Mouse (Mus musculus): Measurements from ENCODE around the gene Fev. TPM values are rescaled to one million over a fixed set of nuclear protein-coding genes. Genes with fewer than 3 reads are reported as not detected.
A peak's percentile ranks its signal among the peaks of the same experiment; 100 is the strongest.

Fev gene
- polyA plus RNA-seq (2016; fragmentation: Nextera tagmentation; extraction: Ambion mirVana), result 0.29 and 0.36 TPM in 2 replicates

DNA sequence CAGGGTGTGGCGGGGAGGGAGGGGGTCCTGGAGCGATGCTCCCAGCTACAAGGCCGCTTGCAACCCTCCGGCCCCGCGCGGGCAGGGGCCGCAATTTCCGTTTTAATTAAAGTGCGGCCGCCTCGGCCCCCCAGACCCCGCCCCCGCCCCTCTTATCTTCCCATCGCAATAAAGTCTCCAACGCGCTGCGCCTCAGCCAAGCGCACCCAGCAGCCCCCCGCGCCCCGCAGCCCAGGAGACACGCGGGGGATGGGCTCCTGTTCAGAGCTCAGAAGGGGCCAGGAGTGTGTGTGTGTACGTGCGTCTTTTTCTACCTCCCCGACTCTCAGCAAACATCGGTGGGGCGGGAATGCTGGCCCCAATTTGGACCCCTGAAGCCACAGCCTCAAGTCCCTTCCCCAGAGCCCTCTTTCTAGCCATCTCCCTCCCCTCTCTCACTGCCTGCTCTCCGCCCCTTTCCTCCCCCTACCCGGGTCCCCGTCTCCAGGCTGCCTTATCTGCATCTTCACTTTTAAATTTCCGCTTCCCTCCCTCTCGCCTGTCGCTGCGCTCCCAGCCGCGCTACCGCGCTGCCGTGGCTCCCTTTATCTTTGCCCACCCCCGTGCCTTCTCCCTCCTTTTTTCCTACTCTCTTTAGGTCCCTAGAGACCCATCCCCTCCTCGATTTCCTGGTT is at the start of gene Fev:
Gene Fev (minus strand): TSS at position 51 of the 674 bp plus-strand sequence.
- Histone ChIP-seq H3K4me1 (peaks cover 16% of the 10 kb centered on the region; the same call in 1 of the 2 replicates), H3K36me3 (no peaks in the 10 kb centered on the region), H3K4me2 (peak within 1 kb of the TSS; percentile 44), H3K4me3 (peak within 1 kb of the TSS; percentile 27), H3K27ac (no peak within 1 kb of the TSS), H3K27me3 (replicated peaks) (peaks cover 95% of the 10 kb centered on the region), H3K9me3 (replicated peaks) (no peaks in the 10 kb centered on the region), H3K9ac (no peak within 1 kb of the TSS)
- WGBS (ENCODE audit: insufficient replicate concordance), result under 1% methylated on average over 43 of the region's 43 CpGs
- ATAC-seq, result no peak

DNA sequence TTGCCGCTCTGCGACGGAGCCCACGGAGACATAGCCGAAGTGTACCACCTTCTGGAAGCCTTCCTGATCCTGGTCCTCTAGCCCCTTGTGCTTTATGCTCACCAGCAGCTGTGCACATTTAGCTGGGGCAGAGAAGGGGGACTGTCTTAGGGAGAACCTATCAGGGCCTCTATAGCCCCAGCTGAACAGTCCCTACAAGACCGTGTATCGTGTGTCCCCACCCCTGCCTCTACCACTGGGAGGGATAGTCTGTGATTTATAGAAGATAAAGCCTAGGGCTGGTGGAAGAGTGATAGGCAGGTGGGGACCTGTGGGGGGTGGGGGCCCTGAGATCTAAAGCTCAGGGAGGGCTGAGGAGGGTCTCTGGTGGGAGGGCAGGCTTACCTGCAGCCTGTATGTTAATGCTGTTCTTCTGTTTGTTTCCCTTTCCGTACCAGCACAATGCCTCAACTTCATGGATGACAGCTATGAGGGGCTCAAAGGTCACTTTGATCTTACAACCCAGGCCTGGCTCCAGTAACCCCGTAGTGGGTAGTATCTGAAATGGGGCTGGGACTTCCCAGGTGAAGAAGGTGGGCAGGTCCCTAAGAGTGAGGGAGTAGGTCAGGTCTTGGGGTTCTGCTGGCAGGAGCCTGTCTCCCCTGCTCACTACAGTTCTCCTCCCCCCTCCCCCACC is 42.5 kb upstream of the Fev start:
- no peak for ATAC-seq
- 71% methylated on average over 9 of the region's 9 CpGs for WGBS (ENCODE audit: insufficient replicate concordance)
- Histone ChIP-seq H3K4me2 (no peak overlapping the region), H3K9ac (no peak overlapping the region), H3K27me3 (replicated peaks) (peaks cover 50% of the 10 kb centered on the region), H3K4me1 (no peaks in the 10 kb centered on the region), H3K27ac (no peak overlapping the region), H3K9me3 (replicated peaks) (no peaks in the 10 kb centered on the region), H3K36me3 (no peaks in the 10 kb centered on the region), H3K4me3 (no peak overlapping the region)

DNA sequence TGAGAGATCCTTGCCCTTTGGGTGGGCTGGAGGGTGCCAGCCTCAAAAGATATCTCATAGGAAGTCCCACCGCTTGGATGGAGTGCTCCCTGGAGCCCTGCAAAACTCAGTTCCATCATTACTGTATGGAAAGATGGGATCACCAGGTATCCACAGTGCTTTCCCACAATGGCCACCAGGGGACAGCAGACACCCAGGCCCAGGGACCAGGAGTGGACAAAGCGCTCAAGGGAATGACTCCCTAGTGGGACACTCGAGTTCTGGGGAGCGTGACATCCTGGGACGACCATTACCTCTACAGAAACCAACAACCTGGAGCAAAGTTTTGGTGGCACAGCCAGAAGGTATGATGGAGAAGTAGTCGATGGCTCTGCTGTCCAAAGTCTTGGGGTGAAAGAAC is 41.5 kb upstream of the Fev start:
- Histone ChIP-seq H3K9me3 (replicated peaks) (no peaks in the 10 kb centered on the region), H3K4me1 (no peaks in the 10 kb centered on the region), H3K27ac (no peak overlapping the region), H3K9ac (no peak overlapping the region), H3K4me2 (no peak overlapping the region), H3K4me3 (no peak overlapping the region), H3K27me3 (replicated peaks) (peaks cover 47% of the 10 kb centered on the region), H3K36me3 (no peaks in the 10 kb centered on the region)
- no peak for ATAC-seq
- 34% methylated on average over 6 of the region's 6 CpGs for WGBS (ENCODE audit: insufficient replicate concordance)

DNA sequence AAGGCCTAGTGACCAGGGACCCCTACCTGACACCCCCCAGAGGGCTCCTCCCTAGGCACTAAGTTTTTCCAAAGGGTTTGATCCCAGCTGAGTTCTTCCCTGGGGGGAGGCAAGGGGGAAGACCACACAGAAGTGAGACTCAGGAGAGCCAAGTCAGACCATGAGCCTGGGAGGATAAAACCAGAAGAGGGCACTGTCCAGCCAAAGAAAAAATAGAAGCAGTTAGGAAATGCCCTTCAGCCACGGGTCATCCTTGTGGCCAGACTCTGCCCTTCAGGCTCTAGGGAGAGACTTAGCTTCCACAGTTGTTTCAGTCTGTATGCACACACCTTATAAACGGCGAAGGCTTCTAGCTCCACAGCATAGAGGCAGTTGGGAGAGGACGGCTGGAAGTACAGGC is 39.2 kb upstream of the Fev start:
- Histone ChIP-seq H3K36me3 (no peaks in the 10 kb centered on the region), H3K27me3 (replicated peaks) (peaks cover 40% of the 10 kb centered on the region), H3K4me2 (no peak overlapping the region), H3K4me1 (no peaks in the 10 kb centered on the region), H3K27ac (no peak overlapping the region), H3K9me3 (replicated peaks) (no peaks in the 10 kb centered on the region), H3K4me3 (no peak overlapping the region), H3K9ac (no peak overlapping the region)
- no peak for ATAC-seq
- 59% methylated on average over 4 of the region's 4 CpGs for WGBS (ENCODE audit: insufficient replicate concordance)

DNA sequence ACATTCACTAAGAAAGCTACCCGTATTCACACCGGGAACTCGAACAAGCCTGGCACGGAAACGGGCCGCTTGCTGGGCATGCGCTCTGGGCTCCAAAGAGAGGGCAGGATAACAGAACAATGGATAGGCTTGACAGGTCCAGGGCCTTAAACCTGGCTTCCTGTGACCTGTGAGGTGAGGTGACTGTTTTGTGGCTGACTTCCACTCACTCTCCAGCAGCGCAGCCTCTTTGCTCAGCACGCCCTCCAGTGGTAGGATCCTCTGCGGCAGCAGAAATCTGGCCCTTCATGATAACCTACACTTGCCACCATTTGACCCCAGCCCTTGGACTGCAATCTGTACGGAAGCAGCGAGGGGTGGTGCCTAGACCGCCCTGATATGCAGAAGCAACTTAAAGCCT is 30.5 kb upstream of the Fev start:
- Histone ChIP-seq H3K9ac (no peak overlapping the region), H3K4me3 (no peak overlapping the region), H3K27ac (no peak overlapping the region), H3K36me3 (no peaks in the 10 kb centered on the region), H3K9me3 (replicated peaks) (no peaks in the 10 kb centered on the region), H3K4me1 (no peaks in the 10 kb centered on the region), H3K27me3 (replicated peaks) (peaks cover 27% of the 10 kb centered on the region), H3K4me2 (no peak overlapping the region)
- ATAC-seq, result no peak
- WGBS (ENCODE audit: insufficient replicate concordance), result 31% methylated on average over 13 of the region's 13 CpGs

DNA sequence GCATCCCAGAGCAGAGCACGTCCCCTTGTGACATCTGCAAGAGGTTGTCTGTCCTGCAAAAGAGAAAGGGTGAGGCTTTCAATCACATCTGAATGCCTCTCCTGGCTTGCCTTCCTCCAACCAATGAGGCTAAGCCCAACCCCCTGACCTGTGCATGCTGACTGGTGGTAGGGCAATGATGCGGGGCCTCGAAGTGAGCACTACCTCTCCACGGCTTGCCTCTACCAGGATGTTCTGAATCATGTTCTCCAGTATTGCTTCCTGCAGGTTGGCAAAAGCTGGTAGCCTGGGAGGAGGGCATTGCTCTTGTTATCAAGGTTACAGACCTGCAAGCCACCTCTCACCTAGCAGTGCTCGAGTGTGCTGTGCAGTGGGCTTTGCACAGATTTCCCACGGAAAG is 17.0 kb upstream of the Fev start:
- Histone ChIP-seq H3K27me3 (replicated peaks) (peaks cover 92% of the 10 kb centered on the region), H3K9ac (no peak overlapping the region), H3K36me3 (no peaks in the 10 kb centered on the region), H3K4me1 (0 out of 2 replicates have a peak, but pooled peaks cover 11% of the 10 kb centered on the region), H3K27ac (no peak overlapping the region), H3K4me2 (no peak overlapping the region), H3K4me3 (no peak overlapping the region), H3K9me3 (replicated peaks) (no peaks in the 10 kb centered on the region)
- ATAC-seq, result no peak
- WGBS (ENCODE audit: insufficient replicate concordance), result 17% methylated on average over 6 of the region's 6 CpGs

DNA sequence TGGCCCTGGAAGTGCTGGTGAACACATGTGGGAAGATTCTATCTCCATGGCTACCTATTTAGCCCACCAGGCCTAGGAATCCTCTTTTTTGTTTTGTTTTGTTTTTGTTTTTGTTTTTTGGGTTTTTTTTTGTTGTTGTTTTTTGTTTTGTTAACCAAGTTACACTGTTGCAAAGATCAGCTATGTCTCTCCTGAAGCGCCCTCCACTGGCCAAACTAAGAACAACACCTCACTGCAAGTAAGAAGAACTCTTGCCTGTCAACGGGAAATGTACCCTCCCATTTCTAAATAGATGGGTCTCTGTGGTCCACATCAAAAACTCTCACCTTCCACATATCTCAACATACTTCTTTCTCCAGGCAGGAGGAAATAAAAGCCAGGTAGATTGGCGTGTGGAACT is 16.5 kb upstream of the Fev start:
- Histone ChIP-seq H3K4me3 (no peak overlapping the region), H3K4me2 (no peak overlapping the region), H3K27ac (no peak overlapping the region), H3K9ac (no peak overlapping the region), H3K36me3 (no peaks in the 10 kb centered on the region), H3K4me1 (0 out of 2 replicates have a peak, but pooled peaks cover 11% of the 10 kb centered on the region), H3K27me3 (replicated peaks) (peaks cover 95% of the 10 kb centered on the region), H3K9me3 (replicated peaks) (no peaks in the 10 kb centered on the region)
- 2% methylated on average over 3 of the region's 3 CpGs for WGBS (ENCODE audit: insufficient replicate concordance)
- ATAC-seq, result no peak

DNA sequence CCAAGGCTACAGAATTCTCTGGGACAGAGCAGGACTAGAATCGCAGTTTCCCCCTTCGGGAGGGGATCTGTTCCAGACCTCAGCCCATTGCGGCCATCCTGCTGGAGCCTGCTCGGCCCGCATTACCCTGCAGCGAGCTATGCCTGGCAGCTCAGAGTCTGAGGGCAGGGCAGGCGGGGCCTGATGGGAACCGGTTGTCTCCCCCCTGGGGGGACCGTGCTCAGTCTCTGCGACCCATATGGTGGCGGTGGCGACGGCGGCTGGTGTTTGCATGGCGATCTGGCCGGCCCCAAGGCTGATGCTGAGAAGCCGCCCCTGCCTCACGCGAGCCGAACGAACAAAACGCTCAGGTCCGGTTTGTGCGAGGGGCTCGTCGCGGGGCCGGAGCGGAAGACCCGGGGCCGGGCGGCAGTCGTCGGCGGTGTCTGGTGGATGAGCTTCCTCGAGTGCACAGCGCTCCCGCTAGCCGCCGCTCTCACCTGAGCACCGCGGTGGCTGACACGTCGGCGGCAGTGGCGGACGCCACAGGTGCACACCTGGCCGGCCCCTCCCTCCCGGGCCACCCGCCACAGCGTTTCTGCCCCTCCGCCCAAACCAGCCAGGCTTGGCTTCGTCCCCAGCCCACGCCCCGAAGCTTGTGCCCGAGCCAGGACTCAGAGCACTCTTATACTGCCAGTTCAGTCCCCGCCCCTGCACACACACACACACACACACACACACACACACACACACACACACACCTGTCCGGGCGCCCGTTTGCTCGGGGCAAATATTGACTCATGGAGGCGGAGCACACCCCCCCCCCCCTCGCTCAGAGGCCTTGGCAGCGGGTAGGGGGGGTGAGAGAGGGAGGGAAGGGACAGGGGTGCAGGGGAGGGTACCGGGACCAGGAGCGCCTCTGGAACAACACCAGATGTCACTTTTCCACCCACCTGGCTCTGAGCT is 15.4 kb upstream of the Fev start:
- peak; percentile 67 for ATAC-seq
- 2% methylated on average over 50 of the region's 66 CpGs for WGBS (ENCODE audit: insufficient replicate concordance)
- peaks cover 97% of the 10 kb centered on the region for H3K27me3 ChIP-seq (replicated peaks)
- peak overlapping the region; percentile 27 for H3K4me3 ChIP-seq
- 0 out of 2 replicates have a peak, but pooled peaks cover 11% of the 10 kb centered on the region for H3K4me1 ChIP-seq
- H3K4me2 ChIP-seq, result peak overlapping the region; percentile 54
- no peaks in the 10 kb centered on the region for H3K9me3 ChIP-seq (replicated peaks)
- H3K36me3 ChIP-seq, result no peaks in the 10 kb centered on the region
- no peak overlapping the region for H3K9ac ChIP-seq
- no peak overlapping the region for H3K27ac ChIP-seq

DNA sequence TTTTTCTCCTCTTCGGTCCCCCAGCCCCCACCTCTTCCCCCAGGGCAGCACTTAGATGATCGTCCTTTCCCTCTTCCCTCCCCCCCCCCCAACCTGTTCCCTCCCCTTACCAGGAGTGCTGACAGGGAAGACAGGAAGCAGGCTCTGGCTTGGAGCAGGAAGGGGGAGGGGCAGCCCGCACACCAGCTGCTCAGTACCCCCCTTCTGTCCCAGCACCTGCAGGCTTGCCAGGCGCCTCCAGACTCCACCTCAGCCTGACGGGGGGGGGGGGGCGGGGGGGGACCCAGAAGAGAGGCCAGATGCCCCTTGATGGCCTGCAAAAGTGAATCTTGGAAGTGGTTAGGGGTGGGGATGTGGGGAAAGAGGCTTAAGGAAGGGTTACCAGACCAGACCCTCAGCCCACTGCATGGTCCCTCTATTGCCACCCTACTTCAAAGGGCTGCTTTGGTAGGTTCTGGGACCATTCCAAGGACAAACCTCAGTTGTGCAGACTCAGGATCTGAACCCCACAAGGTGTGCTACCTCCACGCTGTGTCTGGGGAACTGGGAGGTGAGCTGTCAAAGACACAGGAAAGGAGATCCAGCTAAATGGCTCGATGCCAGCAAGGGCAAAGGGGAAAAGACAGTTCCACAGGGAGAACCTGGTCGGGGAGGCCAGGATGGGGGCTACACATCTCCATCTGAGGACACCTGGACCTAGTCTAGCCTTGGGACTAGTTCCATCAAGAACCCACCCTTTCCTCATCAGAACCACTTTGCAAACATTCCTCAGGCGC is 13.6 kb upstream of the Fev start:
- Histone ChIP-seq H3K4me3 (no peak overlapping the region), H3K9ac (no peak overlapping the region), H3K36me3 (no peaks in the 10 kb centered on the region), H3K9me3 (replicated peaks) (no peaks in the 10 kb centered on the region), H3K4me2 (no peak overlapping the region), H3K27ac (no peak overlapping the region), H3K27me3 (replicated peaks) (peaks cover 100% of the 10 kb centered on the region), H3K4me1 (0 out of 2 replicates have a peak, but pooled peaks cover 11% of the 10 kb centered on the region)
- 4% methylated on average over 6 of the region's 10 CpGs for WGBS (ENCODE audit: insufficient replicate concordance)
- no peak for ATAC-seq

DNA sequence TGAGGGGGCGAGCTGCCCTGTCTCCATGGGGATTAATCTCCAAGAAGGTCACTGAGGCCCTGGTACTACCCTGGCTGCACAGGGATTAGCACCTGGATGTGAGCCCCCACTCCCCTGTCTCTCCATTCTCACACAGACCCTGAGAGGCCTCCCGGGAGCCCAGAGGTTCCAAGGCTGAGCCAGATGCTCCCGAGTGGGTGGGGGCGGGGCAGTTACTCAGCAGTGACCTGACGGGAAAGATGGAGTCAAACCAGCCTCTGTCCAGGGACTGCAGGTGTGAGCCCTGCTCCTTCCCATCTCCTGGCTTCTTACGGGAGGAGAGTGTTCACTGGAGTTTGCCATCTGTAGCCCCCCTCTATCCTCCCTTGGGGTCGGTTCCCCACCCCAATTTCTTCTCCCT is 12.8 kb upstream of the Fev start:
- no peaks in the 10 kb centered on the region for H3K9me3 ChIP-seq (replicated peaks)
- peaks cover 100% of the 10 kb centered on the region for H3K27me3 ChIP-seq (replicated peaks)
- no peaks in the 10 kb centered on the region for H3K36me3 ChIP-seq
- H3K27ac ChIP-seq, result no peak overlapping the region
- H3K4me3 ChIP-seq, result no peak overlapping the region
- 7% methylated on average over 7 of the region's 7 CpGs for WGBS (ENCODE audit: insufficient replicate concordance)
- H3K4me2 ChIP-seq, result no peak overlapping the region
- H3K4me1 ChIP-seq, result 0 out of 2 replicates have a peak, but pooled peaks cover 11% of the 10 kb centered on the region
- no peak overlapping the region for H3K9ac ChIP-seq
- ATAC-seq, result no peak

DNA sequence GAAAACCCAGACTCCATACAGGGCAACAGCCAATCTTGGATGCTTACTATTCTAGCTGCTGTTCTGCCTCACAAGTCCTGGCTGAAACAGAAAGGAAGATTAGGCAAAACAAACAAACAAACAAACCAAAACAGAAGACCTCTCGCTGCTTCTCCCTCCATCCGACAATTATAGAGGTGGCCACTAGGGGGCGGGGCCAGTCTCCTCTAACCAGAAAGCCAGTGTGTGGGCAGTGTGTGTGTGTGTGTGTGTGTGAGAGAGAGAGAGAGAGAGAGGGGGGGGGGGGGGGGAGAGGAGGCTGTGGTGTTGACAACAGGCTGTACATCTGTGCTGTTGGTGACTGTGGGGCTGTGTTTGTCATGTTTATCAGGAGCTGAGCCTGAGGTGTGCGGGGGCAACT is 9.7 kb upstream of the Fev start:
- 0 out of 2 replicates have a peak, but pooled peaks cover 11% of the 10 kb centered on the region for H3K4me1 ChIP-seq
- no peak overlapping the region for H3K4me2 ChIP-seq
- no peak overlapping the region for H3K27ac ChIP-seq
- H3K27me3 ChIP-seq (replicated peaks), result peaks cover 100% of the 10 kb centered on the region
- no peaks in the 10 kb centered on the region for H3K36me3 ChIP-seq
- no peaks in the 10 kb centered on the region for H3K9me3 ChIP-seq (replicated peaks)
- H3K4me3 ChIP-seq, result no peak overlapping the region
- WGBS (ENCODE audit: insufficient replicate concordance), result 17% methylated on average over 4 of the region's 4 CpGs
- no peak for ATAC-seq
- H3K9ac ChIP-seq, result no peak overlapping the region
